Mouse (Mus musculus) embryonic facial prominence, embryonic 13.5 days (tissue): ENCODE results near the gene Helz. TPM values are rescaled to one million over a fixed set of nuclear protein-coding genes. Genes with fewer than 3 reads are reported as not detected.

ENCODE experiments used
- ATAC-seq: fragments of 200-750 bp; cut with Nextera tagmentation; 2 replicates; pipeline ENCODE4 v1.8.0; 2017; ENCODE audit warnings: low read depth; ENCODE audit not compliant: insufficient number of reproducible peaks, insufficient read depth, low FRiP score, low TSS enrichment
- H3K27ac ChIP-seq: fragments of 300-500 bp; sonication (generic); 2 replicates; pipeline ENCODE4 v1.5.1; 2015; ENCODE audit warnings: moderate library complexity, mild to moderate bottlenecking, inconsistent platforms
- H3K27me3 ChIP-seq: fragments of 300-500 bp; sonication (generic); 2 replicates; pipeline ENCODE4 v1.6.1; 2015; ENCODE audit warnings: mild to moderate bottlenecking, inconsistent platforms
- H3K36me3 ChIP-seq: fragments of 300-500 bp; sonication (generic); 2 replicates; pipeline ENCODE4 v1.6.1; 2015; ENCODE audit warnings: mild to moderate bottlenecking, inconsistent platforms
- H3K4me1 ChIP-seq: fragments of 300-500 bp; sonication (generic); 2 replicates; pipeline ENCODE4 v1.6.1; 2015; ENCODE audit warnings: inconsistent platforms
- H3K4me2 ChIP-seq: fragments of 300-500 bp; sonication (generic); 2 replicates; pipeline ENCODE4 v1.6.1; 2015; ENCODE audit warnings: moderate library complexity, mild to moderate bottlenecking, inconsistent platforms
- H3K4me3 ChIP-seq: fragments of 300-500 bp; sonication (generic); 2 replicates; pipeline ENCODE4 v1.5.1; 2015; ENCODE audit warnings: mild to moderate bottlenecking, inconsistent platforms
- H3K9ac ChIP-seq: fragments of 300-500 bp; sonication (generic); 2 replicates; pipeline ENCODE4 v1.6.1; 2015; ENCODE audit warnings: mild to moderate bottlenecking, inconsistent platforms
- H3K9me3 ChIP-seq: fragments of 300-500 bp; sonication (generic); 2 replicates; pipeline ENCODE4 v1.6.1; 2016; ENCODE audit warnings: inconsistent platforms
- WGBS: fragments of 180-500 bp; shearing (Covaris S2); methylation state at CpG from one replicate; pipeline ENCODE4 v1.1.7; 2015; ENCODE audit warnings: mixed read lengths; 5-methylcytosine and 5-hydroxymethylcytosine counted together
- polyA plus RNA-seq: library from polyadenylated mRNA; unstranded; fragments of >200 nt; fragmentation: Nextera tagmentation; extraction: Ambion mirVana; gene quantifications from 2 replicates; pipeline ENCODE4 v1.2.1, GENCODE M21; 2015

Helz gene
- polyA plus RNA-seq, 1 experiment from 2014 or later, result 20.2 TPM

- H3K9me3 ChIP-seq, result no peaks in the 10 kb centered on the region
- no peaks in the 10 kb centered on the region for H3K36me3 ChIP-seq
- no peak overlapping the region for H3K4me3 ChIP-seq
- H3K27ac ChIP-seq, result no peak overlapping the region
- H3K4me2 ChIP-seq, result no peak overlapping the region
- ATAC-seq, result no peak
- no peaks in the 10 kb centered on the region for H3K27me3 ChIP-seq
- no peaks in the 10 kb centered on the region for H3K4me1 ChIP-seq
- no peak overlapping the region for H3K9ac ChIP-seq
- WGBS, result 86% methylated on average over 1 of the region's 1 CpGs
Observed at GRCm38 (mm10) chr11:107521153-107521552, 26.6 kb upstream of the Helz start.

GRCm38 (mm10) chr11:107524966-107525365 is 22.8 kb upstream of the Helz start:
- H3K4me2 ChIP-seq, result no peak overlapping the region
- H3K9me3 ChIP-seq, result no peaks in the 10 kb centered on the region
- H3K27me3 ChIP-seq, result no peaks in the 10 kb centered on the region
- WGBS, result 60% methylated on average over 1 of the region's 1 CpGs
- no peak overlapping the region for H3K27ac ChIP-seq
- ATAC-seq, result no peak
- no peaks in the 10 kb centered on the region for H3K4me1 ChIP-seq
- no peaks in the 10 kb centered on the region for H3K36me3 ChIP-seq
- no peak overlapping the region for H3K4me3 ChIP-seq
- no peak overlapping the region for H3K9ac ChIP-seq

- ATAC-seq, result no peak
- no peaks in the 10 kb centered on the region for H3K36me3 ChIP-seq
- H3K27me3 ChIP-seq, result no peaks in the 10 kb centered on the region
- H3K9me3 ChIP-seq, result no peaks in the 10 kb centered on the region
- H3K9ac ChIP-seq, result no peak overlapping the region
- H3K4me3 ChIP-seq, result no peak overlapping the region
- no peak overlapping the region for H3K27ac ChIP-seq
- no peaks in the 10 kb centered on the region for H3K4me1 ChIP-seq
- WGBS, result 50% methylated on average over 3 of the region's 3 CpGs
- no peak overlapping the region for H3K4me2 ChIP-seq
Observed at GRCm38 (mm10) chr11:107527632-107528031, 20.1 kb upstream of the Helz start.

- no peak for ATAC-seq
- Histone ChIP-seq H3K4me3 (no peak overlapping the region), H3K4me1 (no peaks in the 10 kb centered on the region), H3K4me2 (no peak overlapping the region), H3K27ac (0 out of 2 replicates have a peak overlapping the region, but pooled peaks have one; percentile 1), H3K9me3 (no peaks in the 10 kb centered on the region), H3K9ac (no peak overlapping the region), H3K36me3 (no peaks in the 10 kb centered on the region), H3K27me3 (no peaks in the 10 kb centered on the region)
- WGBS, result 35% methylated on average over 8 of the region's 8 CpGs
Observed at GRCm38 (mm10) chr11:107529320-107529719, 18.4 kb upstream of the Helz start.

GRCm38 (mm10) chr11:107531445-107531844 is 16.3 kb upstream of the Helz start:
- 71% methylated on average over 4 of the region's 4 CpGs for WGBS

GRCm38 (mm10) chr11:107532271-107532670 is 15.5 kb upstream of the Helz start:
- no peak overlapping the region for H3K4me2 ChIP-seq
- H3K27me3 ChIP-seq, result no peaks in the 10 kb centered on the region
- whole genome bisulfite sequencing, result 57% methylated on average over 5 of the region's 5 CpGs
- H3K9ac ChIP-seq, result no peak overlapping the region
- H3K4me3 ChIP-seq, result no peak overlapping the region
- H3K9me3 ChIP-seq, result no peaks in the 10 kb centered on the region
- no peak overlapping the region for H3K27ac ChIP-seq
- no peak for ATAC-seq
- H3K36me3 ChIP-seq, result no peaks in the 10 kb centered on the region
- no peaks in the 10 kb centered on the region for H3K4me1 ChIP-seq

More at GRCm38 (mm10) chr11:107531445-107531844, 16.3 kb upstream of the Helz start:
- Histone ChIP-seq H3K4me1 (no peaks in the 10 kb centered on the region), H3K9me3 (no peaks in the 10 kb centered on the region), H3K4me3 (no peak overlapping the region), H3K9ac (no peak overlapping the region), H3K36me3 (no peaks in the 10 kb centered on the region), H3K27ac (no peak overlapping the region), H3K27me3 (no peaks in the 10 kb centered on the region), H3K4me2 (no peak overlapping the region)
- ATAC-seq, result no peak

GRCm38 (mm10) chr11:107538994-107539393 is 8.7 kb upstream of the Helz start:
- no peak for ATAC-seq
- H3K27ac ChIP-seq, result no peak overlapping the region
- no peak overlapping the region for H3K4me3 ChIP-seq
- H3K36me3 ChIP-seq, result no peaks in the 10 kb centered on the region
- no peak overlapping the region for H3K4me2 ChIP-seq
- no peaks in the 10 kb centered on the region for H3K4me1 ChIP-seq
- H3K27me3 ChIP-seq, result no peaks in the 10 kb centered on the region
- no peaks in the 10 kb centered on the region for H3K9me3 ChIP-seq
- WGBS, result 89% methylated on average over 4 of the region's 4 CpGs
- no peak overlapping the region for H3K9ac ChIP-seq

- H3K9ac ChIP-seq, result no peak overlapping the region
- no peaks in the 10 kb centered on the region for H3K9me3 ChIP-seq
- H3K4me3 ChIP-seq, result no peak overlapping the region
- no peak overlapping the region for H3K4me2 ChIP-seq
- 41% methylated on average over 1 of the region's 1 CpGs for WGBS
- no peak overlapping the region for H3K27ac ChIP-seq
- H3K36me3 ChIP-seq, result no peaks in the 10 kb centered on the region
- no peak for ATAC-seq
- H3K27me3 ChIP-seq, result no peaks in the 10 kb centered on the region
- H3K4me1 ChIP-seq, result no peaks in the 10 kb centered on the region
Observed at GRCm38 (mm10) chr11:107540339-107540738, 7.4 kb upstream of the Helz start.

- peak overlapping the region; percentile 97 for H3K4me3 ChIP-seq
- WGBS, result 21% methylated on average over 13 of the region's 13 CpGs
- H3K4me2 ChIP-seq, result peak overlapping the region; percentile 97
- H3K9ac ChIP-seq, result no peak overlapping the region
- 0 out of 2 replicates have a peak overlapping the region, but pooled peaks have one; percentile 7 for H3K27ac ChIP-seq
- H3K36me3 ChIP-seq, result peaks cover 12% of the 10 kb centered on the region; the same call in 1 of the 2 replicates
- H3K27me3 ChIP-seq, result no peaks in the 10 kb centered on the region
- no peaks in the 10 kb centered on the region for H3K9me3 ChIP-seq
- H3K4me1 ChIP-seq, result peaks cover 10% of the 10 kb centered on the region
- no peak for ATAC-seq
Observed at GRCm38 (mm10) chr11:107545747-107546476, 1.8 kb upstream of the Helz start.

GRCm38 (mm10) chr11:107546667-107547301 is 946 bp upstream of the Helz start:
- peaks cover 20% of the 10 kb centered on the region; the same call in 1 of the 2 replicates for H3K36me3 ChIP-seq
- under 1% methylated on average over 37 of the region's 37 CpGs for whole genome bisulfite sequencing
- peak; percentile 57; the same call in 1 of the 2 replicates for ATAC-seq
- H3K27me3 ChIP-seq, result no peaks in the 10 kb centered on the region
- peak overlapping the region; percentile 97 for H3K4me3 ChIP-seq
- H3K4me1 ChIP-seq, result peaks cover 10% of the 10 kb centered on the region
- H3K27ac ChIP-seq, result peak overlapping the region; percentile 78
- H3K9me3 ChIP-seq, result no peaks in the 10 kb centered on the region
- H3K9ac ChIP-seq, result peak overlapping the region; percentile 92
- H3K4me2 ChIP-seq, result peak overlapping the region; percentile 97

- Histone ChIP-seq H3K4me2 (peak overlapping the region; percentile 97), H3K36me3 (peaks cover 30% of the 10 kb centered on the region), H3K4me1 (peaks cover 10% of the 10 kb centered on the region), H3K9me3 (no peaks in the 10 kb centered on the region), H3K27me3 (no peaks in the 10 kb centered on the region), H3K4me3 (peak overlapping the region; percentile 97), H3K27ac (peak overlapping the region; percentile 78), H3K9ac (peak overlapping the region; percentile 92)
- ATAC-seq, result 0 out of 2 replicates have a peak, but pooled peaks have one; percentile 44
- WGBS, result 6% methylated on average over 36 of the region's 39 CpGs
Observed at GRCm38 (mm10) chr11:107548204-107548975, 660 bp downstream of the Helz start.
